Mouse (Mus musculus): ENCODE measurements around the gene Otx2.

GRCm38 (mm10) chr14:48710062-48710870 is 36.6 kb upstream of the Otx2 start:
- TF ChIP-seq CTCF (IDR thresholded peaks at IDR 0.05; ENCODE audit: extremely low read depth, insufficient read length, insufficient replicate concordance, low read depth, low read length) (no peak), POLR2A (IDR thresholded peaks at IDR 0.05; ENCODE audit: low read depth, low read length) (no peak)

Measured in small intestine, adult 2 months (tissue).